Mouse (Mus musculus) CH12.LX (cell line): ENCODE data around the gene Slc30a1.

Source experiments
- CHD2 ChIP-seq: IDR thresholded peaks from 2 replicates; pipeline ENCODE4 v1.6.1; 2011; ENCODE audit warnings: low read length, improper control_type of control experiment
- CTCF ChIP-seq, 2 experiments: IDR thresholded peaks in 1 of 2; conservative IDR thresholded peaks in 1 of 2; 2 replicates each; pipeline ENCODE4 v1.5.1; 2011 to 2012; ENCODE audit warnings: low read depth in 2 of 2, low read length in 2 of 2, improper control_type of control experiment in 1 of 2, inconsistent platforms in 1 of 2, mild to moderate bottlenecking in 1 of 2, moderate library complexity in 1 of 2
- MAFK ChIP-seq: IDR thresholded peaks from 2 replicates; pipeline ENCODE4 v1.6.1; 2011; ENCODE audit warnings: low read length, improper control_type of control experiment; ENCODE audit not compliant: insufficient replicate concordance
- POLR2A ChIP-seq: IDR thresholded peaks from 2 replicates; pipeline ENCODE4 v1.6.1; 2011; ENCODE audit warnings: low read depth, mild to moderate bottlenecking, improper control_type of control experiment, low read length
- RAD21 ChIP-seq: IDR thresholded peaks from 2 replicates; pipeline ENCODE4 v1.6.1; 2011; ENCODE audit warnings: low read depth, mild to moderate bottlenecking, low read length, improper control_type of control experiment, moderate library complexity
- ZKSCAN1 ChIP-seq: IDR thresholded peaks from 2 replicates; pipeline ENCODE4 v1.6.1; 2012; ENCODE audit warnings: low read depth, inconsistent platforms, low read length, improper control_type of control experiment, borderline replicate concordance

DNA sequence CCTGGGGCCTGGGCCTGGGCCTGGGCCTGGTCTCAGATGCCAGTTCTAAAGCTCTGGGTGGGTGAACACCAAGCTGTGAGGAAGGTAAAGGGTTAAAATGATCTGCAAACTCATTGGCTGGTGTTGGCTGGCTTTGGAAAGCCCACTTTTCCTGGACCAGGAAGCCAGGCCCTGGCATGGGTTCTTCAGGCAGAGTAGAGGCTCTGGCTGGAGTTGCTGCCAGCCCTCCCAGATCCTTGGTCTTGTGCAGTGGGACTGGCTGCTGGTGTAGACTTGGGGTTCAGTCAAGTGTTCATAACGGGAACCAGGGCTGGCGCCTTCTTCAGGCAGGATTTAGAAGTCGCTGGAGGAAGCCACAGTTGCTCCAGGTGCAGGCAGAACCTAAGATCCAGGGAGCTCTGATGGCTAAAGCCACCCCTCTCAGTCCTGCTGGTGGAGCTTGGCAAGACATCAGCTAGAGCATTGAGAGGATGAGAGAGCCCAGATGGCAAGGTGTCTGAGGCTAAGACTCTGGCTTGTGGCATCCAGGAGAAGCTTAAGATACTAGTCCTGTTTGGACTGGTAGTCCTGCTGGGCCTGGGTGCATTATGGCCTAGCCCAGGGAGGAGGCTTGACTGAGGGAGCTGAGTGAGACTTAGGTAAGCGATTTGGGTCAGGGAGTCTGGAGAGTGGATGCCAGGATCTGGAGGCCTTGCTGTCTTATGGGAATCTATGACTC, 42.6 kb upstream of the Slc30a1 start:
- no peak for TF ChIP-seq CTCF (conservative IDR thresholded peaks at IDR 0.05 in 1 of 2, IDR thresholded peaks at IDR 0.05 in 1 of 2; ENCODE audit: low read depth in 2 of 2, low read length in 2 of 2)
- TF ChIP-seq ZKSCAN1, result no peak
- TF ChIP-seq POLR2A, result no peak
- no peak for TF ChIP-seq MAFK
- TF ChIP-seq RAD21, result no peak
- TF ChIP-seq CHD2, result no peak
